Mouse (Mus musculus): Measurements from ENCODE around the gene Tnpo1. TPM values are rescaled to one million over a fixed set of nuclear protein-coding genes. Genes with fewer than 3 reads are reported as not detected.

Tnpo1 gene
- polyA plus RNA-seq, 1 experiment from 2014 or later: 75.1 TPM

DNA sequence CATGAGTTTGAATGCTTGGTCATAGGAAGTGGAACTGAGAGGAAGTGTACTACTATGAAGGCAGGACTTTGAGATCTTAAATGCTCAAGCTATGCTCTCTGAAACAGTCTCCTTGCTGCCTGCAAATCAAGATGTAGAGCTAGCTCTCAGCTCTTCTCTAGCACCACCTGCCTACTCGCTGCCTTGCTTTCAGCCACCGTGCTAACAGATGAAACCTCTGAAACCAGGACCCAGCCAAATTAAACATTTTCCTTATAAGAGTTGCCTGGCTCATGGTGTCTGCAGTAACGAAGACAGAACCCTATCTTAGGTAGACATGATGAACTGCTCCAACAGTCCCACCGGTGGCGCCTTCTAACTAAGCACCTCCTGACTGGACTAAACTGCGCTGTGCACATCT lies 46.8 kb downstream of the Tnpo1 start:
- Histone ChIP-seq H3K4me2 (replicated peaks; ENCODE audit: low read depth, low read length) (no peak overlapping the region), H3K9ac (replicated peaks; ENCODE audit: low read depth, low read length) (no peak overlapping the region), H3K9me3 (ENCODE audit: control insufficient read depth, low read depth, low read length) (no peaks in the 10 kb centered on the region), H3K27ac (ENCODE audit: low read length) (no peak overlapping the region), H3K27me3 (ENCODE audit: control insufficient read depth, insufficient read depth, low read length) (no peaks in the 10 kb centered on the region), H3K4me1 (ENCODE audit: control insufficient read depth, insufficient read depth, low read length) (no peaks in the 10 kb centered on the region), H3K36me3 (ENCODE audit: control insufficient read depth, insufficient read depth, low read length) (peaks cover 61% of the 10 kb centered on the region), H3K4me3 (ENCODE audit: low read depth, low read length) (no peak overlapping the region)
- WGBS: 91% methylated on average over 6 of the region's 6 CpGs
- no peak for ATAC-seq (ENCODE audit: insufficient number of reproducible peaks, insufficient read depth, low FRiP score, low read depth)

DNA sequence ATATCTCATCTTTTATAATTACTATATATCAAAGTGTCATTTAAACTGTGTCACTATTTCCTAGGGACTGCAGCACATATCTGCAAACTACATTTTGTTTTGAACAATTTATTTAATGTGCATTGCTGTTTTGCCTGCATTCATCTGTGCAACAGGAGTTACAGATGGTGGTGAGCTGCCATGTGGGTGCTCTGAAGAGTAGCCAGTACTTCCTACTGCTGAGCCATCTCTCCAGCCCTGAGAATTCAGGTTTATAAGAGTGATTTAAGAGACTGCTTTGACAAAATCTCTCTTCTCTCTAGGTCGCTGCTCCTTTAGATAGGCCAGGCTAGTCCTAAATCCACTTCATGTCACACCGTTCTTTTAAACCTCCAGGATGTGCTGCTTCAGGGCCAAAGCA lies 49.0 kb downstream of the Tnpo1 start:
- no peak for ATAC-seq (ENCODE audit: insufficient number of reproducible peaks, insufficient read depth, low FRiP score, low read depth)
- Histone ChIP-seq H3K9ac (replicated peaks; ENCODE audit: low read depth, low read length) (no peak overlapping the region), H3K27ac (ENCODE audit: low read length) (no peak overlapping the region), H3K36me3 (ENCODE audit: control insufficient read depth, insufficient read depth, low read length) (peaks cover 56% of the 10 kb centered on the region), H3K9me3 (ENCODE audit: control insufficient read depth, low read depth, low read length) (no peaks in the 10 kb centered on the region), H3K4me3 (ENCODE audit: low read depth, low read length) (no peak overlapping the region), H3K4me2 (replicated peaks; ENCODE audit: low read depth, low read length) (no peak overlapping the region), H3K27me3 (ENCODE audit: control insufficient read depth, insufficient read depth, low read length) (no peaks in the 10 kb centered on the region), H3K4me1 (ENCODE audit: control insufficient read depth, insufficient read depth, low read length) (no peaks in the 10 kb centered on the region)
- WGBS: 88% methylated on average over 2 of the region's 2 CpGs

DNA sequence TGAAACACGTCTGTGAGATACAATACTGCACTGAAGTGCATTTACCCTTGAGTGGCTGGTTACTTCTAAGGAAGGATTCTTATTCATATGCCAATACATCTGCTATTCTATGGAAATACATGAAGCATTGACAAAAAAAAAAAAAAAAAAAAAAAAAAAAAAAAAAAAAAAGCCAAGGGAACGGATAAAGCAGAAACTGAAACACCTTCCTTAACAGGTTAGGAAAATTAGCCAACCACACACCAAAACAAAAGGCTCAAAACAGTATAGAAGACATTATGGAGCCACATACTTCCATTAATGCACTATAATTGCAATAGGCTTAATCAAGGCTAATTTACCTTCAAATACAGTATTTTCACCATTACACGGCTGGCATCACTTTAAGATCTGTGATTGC lies 51.5 kb downstream of the Tnpo1 start:
- no peak for ATAC-seq (ENCODE audit: insufficient number of reproducible peaks, insufficient read depth, low FRiP score, low read depth)
- 83% methylated on average over 3 of the region's 3 CpGs for WGBS
- H3K9ac ChIP-seq (replicated peaks; ENCODE audit: low read depth, low read length): no peak overlapping the region
- H3K27me3 ChIP-seq (ENCODE audit: control insufficient read depth, insufficient read depth, low read length): no peaks in the 10 kb centered on the region
- H3K4me3 ChIP-seq (ENCODE audit: low read depth, low read length): no peak overlapping the region
- H3K4me2 ChIP-seq (replicated peaks; ENCODE audit: low read depth, low read length): no peak overlapping the region
- peaks cover 73% of the 10 kb centered on the region for H3K36me3 ChIP-seq (ENCODE audit: control insufficient read depth, insufficient read depth, low read length)
- no peaks in the 10 kb centered on the region for H3K9me3 ChIP-seq (ENCODE audit: control insufficient read depth, low read depth, low read length)
- H3K27ac ChIP-seq (ENCODE audit: low read length): no peak overlapping the region
- no peaks in the 10 kb centered on the region for H3K4me1 ChIP-seq (ENCODE audit: control insufficient read depth, insufficient read depth, low read length)

DNA sequence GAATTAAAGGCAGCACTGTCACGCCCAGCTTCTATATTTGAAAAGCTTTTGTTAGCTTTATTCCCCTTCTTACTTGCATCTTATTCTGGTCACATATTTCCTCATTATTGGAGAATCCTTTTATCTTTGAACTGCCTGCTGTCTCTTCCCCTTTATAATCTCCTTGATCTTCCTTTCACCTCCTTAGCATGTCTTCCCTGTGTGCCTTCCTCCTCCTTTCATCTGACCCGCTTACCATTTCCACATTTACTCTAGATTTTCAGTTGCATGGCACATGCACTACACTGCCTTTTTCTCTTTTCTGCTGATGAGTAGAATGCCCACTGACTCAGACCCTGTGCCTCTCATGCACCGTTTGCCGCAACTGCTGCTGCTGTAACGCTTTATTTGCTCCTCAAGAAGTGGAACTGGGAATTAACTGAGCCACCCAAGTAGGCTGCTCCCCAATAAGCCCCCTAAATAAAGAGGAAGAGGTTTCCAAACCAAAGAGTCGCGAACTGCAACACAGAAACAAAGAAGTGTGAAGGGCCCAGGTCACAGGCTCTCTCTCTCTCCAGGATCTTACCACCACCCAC lies 53.8 kb downstream of the Tnpo1 start:
- no peak overlapping the region for H3K4me2 ChIP-seq (replicated peaks; ENCODE audit: low read depth, low read length)
- no peaks in the 10 kb centered on the region for H3K9me3 ChIP-seq (ENCODE audit: control insufficient read depth, low read depth, low read length)
- H3K9ac ChIP-seq (replicated peaks; ENCODE audit: low read depth, low read length): no peak overlapping the region
- no peak for ATAC-seq (ENCODE audit: insufficient number of reproducible peaks, insufficient read depth, low FRiP score, low read depth)
- H3K27ac ChIP-seq (ENCODE audit: low read length): no peak overlapping the region
- H3K4me3 ChIP-seq (ENCODE audit: low read depth, low read length): no peak overlapping the region
- 85% methylated on average over 7 of the region's 7 CpGs for WGBS
- H3K36me3 ChIP-seq (ENCODE audit: control insufficient read depth, insufficient read depth, low read length): peaks cover 73% of the 10 kb centered on the region
- no peaks in the 10 kb centered on the region for H3K27me3 ChIP-seq (ENCODE audit: control insufficient read depth, insufficient read depth, low read length)
- H3K4me1 ChIP-seq (ENCODE audit: control insufficient read depth, insufficient read depth, low read length): no peaks in the 10 kb centered on the region

DNA sequence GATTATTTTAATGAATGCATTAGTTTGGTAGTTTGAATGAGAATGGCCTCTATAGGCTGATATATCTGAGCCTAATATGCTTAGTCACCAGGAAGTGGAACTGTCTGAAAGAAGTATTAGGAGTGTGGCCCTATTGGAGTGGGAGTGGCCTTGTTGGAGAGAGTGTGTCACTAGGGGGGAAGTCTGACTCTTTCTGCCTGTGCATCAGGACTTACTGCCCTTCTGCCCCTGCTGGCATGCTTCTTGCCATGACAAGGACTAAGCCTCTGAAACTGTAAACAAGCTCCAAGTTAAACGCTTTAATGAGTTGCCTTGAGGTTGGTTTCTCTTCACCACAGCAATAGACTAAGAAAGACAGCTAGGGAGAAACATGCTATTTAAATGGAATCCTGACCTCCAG lies 54.9 kb downstream of the Tnpo1 start:
- no peak overlapping the region for H3K4me3 ChIP-seq (ENCODE audit: low read depth, low read length)
- ATAC-seq (ENCODE audit: insufficient number of reproducible peaks, insufficient read depth, low FRiP score, low read depth): no peak
- H3K27ac ChIP-seq (ENCODE audit: low read length): no peak overlapping the region
- no peak overlapping the region for H3K9ac ChIP-seq (replicated peaks; ENCODE audit: low read depth, low read length)
- no peaks in the 10 kb centered on the region for H3K9me3 ChIP-seq (ENCODE audit: control insufficient read depth, low read depth, low read length)
- no peaks in the 10 kb centered on the region for H3K27me3 ChIP-seq (ENCODE audit: control insufficient read depth, insufficient read depth, low read length)
- peaks cover 79% of the 10 kb centered on the region for H3K36me3 ChIP-seq (ENCODE audit: control insufficient read depth, insufficient read depth, low read length)
- no peaks in the 10 kb centered on the region for H3K4me1 ChIP-seq (ENCODE audit: control insufficient read depth, insufficient read depth, low read length)
- WGBS: 60% methylated on average over 1 of the region's 1 CpGs
- no peak overlapping the region for H3K4me2 ChIP-seq (replicated peaks; ENCODE audit: low read depth, low read length)

DNA sequence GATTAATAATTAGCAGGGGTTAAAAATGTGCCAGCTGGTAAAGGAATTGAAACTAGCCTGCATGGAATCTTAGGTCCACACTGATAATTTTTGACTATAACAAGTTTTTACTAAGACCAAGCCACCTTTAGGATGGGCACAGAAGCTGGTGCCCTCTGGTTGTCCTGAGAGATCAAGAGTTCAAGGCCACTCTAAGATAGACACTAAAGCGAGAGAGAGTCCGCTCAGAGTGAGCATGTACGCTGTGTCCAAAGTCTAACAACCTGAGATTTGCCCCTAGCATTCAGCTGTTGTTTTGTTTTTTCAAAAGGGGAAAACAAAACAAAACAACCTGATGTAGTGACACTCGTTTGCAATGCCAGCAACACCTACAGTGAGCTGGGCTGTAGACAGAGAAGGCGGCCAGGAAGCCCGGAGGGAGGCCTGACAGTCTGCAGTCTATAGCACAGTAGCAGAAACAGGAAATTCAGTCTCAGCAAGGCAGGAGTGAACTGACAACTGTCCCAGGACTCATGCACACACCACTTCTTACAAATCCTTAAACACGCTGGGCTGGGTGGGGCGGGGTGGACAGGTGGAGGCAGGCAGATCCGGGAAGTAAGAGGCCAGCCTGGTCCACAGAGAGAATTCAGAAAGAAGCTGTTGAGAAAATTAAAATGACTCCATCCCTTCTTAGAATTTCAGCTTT lies 57.8 kb downstream of the Tnpo1 start:
- Histone ChIP-seq H3K4me2 (replicated peaks; ENCODE audit: low read depth, low read length) (no peak overlapping the region), H3K9ac (replicated peaks; ENCODE audit: low read depth, low read length) (no peak overlapping the region), H3K9me3 (ENCODE audit: control insufficient read depth, low read depth, low read length) (no peaks in the 10 kb centered on the region), H3K4me1 (ENCODE audit: control insufficient read depth, insufficient read depth, low read length) (no peaks in the 10 kb centered on the region), H3K36me3 (ENCODE audit: control insufficient read depth, insufficient read depth, low read length) (peaks cover 85% of the 10 kb centered on the region), H3K4me3 (ENCODE audit: low read depth, low read length) (no peak overlapping the region), H3K27me3 (ENCODE audit: control insufficient read depth, insufficient read depth, low read length) (no peaks in the 10 kb centered on the region), H3K27ac (ENCODE audit: low read length) (no peak overlapping the region)
- ATAC-seq (ENCODE audit: insufficient number of reproducible peaks, insufficient read depth, low FRiP score, low read depth): no peak
- 87% methylated on average over 9 of the region's 9 CpGs for WGBS

DNA sequence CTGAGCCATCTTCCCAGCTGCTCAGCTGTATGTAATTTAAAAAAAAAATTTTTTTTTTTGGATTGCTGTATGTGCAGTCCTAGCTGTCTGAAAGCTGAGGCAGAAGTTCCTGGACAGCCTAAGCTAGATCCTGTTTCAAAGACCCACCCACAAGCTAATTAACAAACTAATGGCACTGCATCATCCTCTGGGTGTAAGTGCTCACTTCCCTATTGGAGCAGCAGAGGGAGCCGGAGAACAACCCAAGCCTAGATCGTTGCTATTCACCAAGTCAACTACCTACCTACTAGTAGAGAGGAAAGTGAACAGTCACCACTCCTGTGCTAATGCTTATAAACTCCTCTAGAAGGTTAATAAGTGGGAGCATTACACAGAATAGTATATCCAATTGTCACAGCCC lies 58.4 kb downstream of the Tnpo1 start:
- Histone ChIP-seq H3K4me2 (replicated peaks; ENCODE audit: low read depth, low read length) (no peak overlapping the region), H3K27ac (ENCODE audit: low read length) (no peak overlapping the region), H3K36me3 (ENCODE audit: control insufficient read depth, insufficient read depth, low read length) (peaks cover 89% of the 10 kb centered on the region), H3K4me1 (ENCODE audit: control insufficient read depth, insufficient read depth, low read length) (no peaks in the 10 kb centered on the region), H3K27me3 (ENCODE audit: control insufficient read depth, insufficient read depth, low read length) (no peaks in the 10 kb centered on the region), H3K9ac (replicated peaks; ENCODE audit: low read depth, low read length) (no peak overlapping the region), H3K9me3 (ENCODE audit: control insufficient read depth, low read depth, low read length) (no peaks in the 10 kb centered on the region), H3K4me3 (ENCODE audit: low read depth, low read length) (no peak overlapping the region)
- ATAC-seq (ENCODE audit: insufficient number of reproducible peaks, insufficient read depth, low FRiP score, low read depth): no peak
- 65% methylated on average over 2 of the region's 2 CpGs for WGBS

DNA sequence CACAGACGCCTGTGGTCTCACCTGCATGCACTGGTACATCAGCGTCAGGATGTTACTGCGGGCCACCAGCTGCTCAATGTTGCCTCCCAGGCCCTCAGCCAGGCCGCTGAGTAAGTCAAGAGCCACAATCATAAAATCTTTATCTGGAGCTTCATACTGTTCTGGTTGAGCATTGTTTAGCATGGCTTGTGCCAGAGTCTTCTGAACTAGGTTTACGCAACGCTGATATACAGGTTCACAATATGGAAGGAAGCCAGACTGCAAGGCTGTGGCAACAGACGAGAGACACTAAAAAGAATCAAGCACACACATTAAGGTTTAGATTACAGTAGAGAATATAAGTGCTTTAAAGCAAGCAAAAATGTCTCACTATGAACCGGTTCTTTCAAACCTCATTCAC lies 70.9 kb downstream of the Tnpo1 start:
- Histone ChIP-seq H3K9me3 (ENCODE audit: control insufficient read depth, low read depth, low read length) (no peaks in the 10 kb centered on the region), H3K27me3 (ENCODE audit: control insufficient read depth, insufficient read depth, low read length) (no peaks in the 10 kb centered on the region), H3K4me1 (ENCODE audit: control insufficient read depth, insufficient read depth, low read length) (no peaks in the 10 kb centered on the region), H3K36me3 (ENCODE audit: control insufficient read depth, insufficient read depth, low read length) (peaks cover 64% of the 10 kb centered on the region), H3K4me3 (ENCODE audit: low read depth, low read length) (no peak overlapping the region), H3K9ac (replicated peaks; ENCODE audit: low read depth, low read length) (no peak overlapping the region), H3K4me2 (replicated peaks; ENCODE audit: low read depth, low read length) (no peak overlapping the region), H3K27ac (ENCODE audit: low read length) (no peak overlapping the region)
- 92% methylated on average over 8 of the region's 8 CpGs for WGBS
- no peak for ATAC-seq (ENCODE audit: insufficient number of reproducible peaks, insufficient read depth, low FRiP score, low read depth)

DNA sequence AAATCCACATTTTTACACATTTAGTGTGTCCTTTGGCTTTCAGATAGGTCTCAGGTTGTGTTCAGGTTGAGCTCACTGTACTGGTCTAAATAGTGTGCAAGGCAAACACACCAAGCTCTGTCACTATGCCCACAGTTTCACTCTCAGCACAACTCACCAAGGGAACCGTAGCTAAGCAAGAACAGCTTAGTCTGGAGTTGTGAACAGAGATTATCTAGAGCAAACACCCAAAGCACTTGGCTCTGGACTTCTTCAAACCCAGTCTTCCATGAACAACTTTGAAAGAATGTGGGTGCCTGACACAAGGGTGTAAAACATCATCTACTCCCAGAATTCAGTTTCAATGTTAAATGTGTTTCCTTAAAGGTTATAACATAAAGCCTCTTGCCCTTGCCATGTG lies 80.4 kb downstream of the Tnpo1 start:
- Histone ChIP-seq H3K4me2 (replicated peaks; ENCODE audit: low read depth, low read length) (no peak overlapping the region), H3K27ac (ENCODE audit: low read length) (no peak overlapping the region), H3K4me3 (ENCODE audit: low read depth, low read length) (no peak overlapping the region), H3K9me3 (ENCODE audit: control insufficient read depth, low read depth, low read length) (no peaks in the 10 kb centered on the region), H3K4me1 (ENCODE audit: control insufficient read depth, insufficient read depth, low read length) (no peaks in the 10 kb centered on the region), H3K9ac (replicated peaks; ENCODE audit: low read depth, low read length) (no peak overlapping the region), H3K27me3 (ENCODE audit: control insufficient read depth, insufficient read depth, low read length) (no peaks in the 10 kb centered on the region), H3K36me3 (ENCODE audit: control insufficient read depth, insufficient read depth, low read length) (peaks cover 37% of the 10 kb centered on the region)
- WGBS: 80% methylated on average over 1 of the region's 1 CpGs
- ATAC-seq (ENCODE audit: insufficient number of reproducible peaks, insufficient read depth, low FRiP score, low read depth): no peak

Measured in stomach, embryonic 14.5 days (tissue).